Mouse (Mus musculus) megakaryocyte progenitor cell, adult 5-6 weeks (primary cell): Measurements from ENCODE around the gene Rbp3. TPM values are rescaled to one million over a fixed set of nuclear protein-coding genes. Genes with fewer than 3 reads are reported as not detected.

ENCODE experiments used
- ATAC-seq: replicated peaks from 2 replicates; pipeline ENCODE4 v1.8.0; 2016; ENCODE audit warnings: mild to moderate bottlenecking, moderate TSS enrichment, inconsistent platforms; ENCODE audit not compliant: poor library complexity
- total RNA-seq, 2 experiments: library from RNA; stranded (forward) in 1 of 2; stranded (reverse) in 1 of 2; fragments of 157-497, 149-512 nt in 1 of 2; fragments of 200-1000 nt in 1 of 2; gene quantifications; 2 replicates each; pipeline versions ENCODE4 v1.2.3 to v1.2.4; 2015 to 2017

The Rbp3 gene
- total RNA-seq, 2 experiments from 2014 or later, result not detected

GRCm38 (mm10) chr14:33972679-33973078 is 18.9 kb downstream of the Rbp3 start:
- ATAC-seq, result no peak

- no peak for ATAC-seq
Observed at GRCm38 (mm10) chr14:33974752-33975151, 20.9 kb downstream of the Rbp3 start.

- no peak for ATAC-seq
Observed at GRCm38 (mm10) chr14:33977748-33978147, 23.9 kb downstream of the Rbp3 start.

GRCm38 (mm10) chr14:33978604-33979059 is 24.8 kb downstream of the Rbp3 start, which contains the start of gene Zfp488:
TSS of gene Zfp488 (minus strand) at chr14:33978764.
- no peak for ATAC-seq

- no peak for ATAC-seq
Observed at GRCm38 (mm10) chr14:33989201-33989600, 35.4 kb downstream of the Rbp3 start.

- no peak for ATAC-seq
Observed at GRCm38 (mm10) chr14:33991971-33992370, 38.2 kb downstream of the Rbp3 start.

GRCm38 (mm10) chr14:33993051-33993450 is 39.2 kb downstream of the Rbp3 start:
- no peak for ATAC-seq

GRCm38 (mm10) chr14:33993521-33994289 is 39.9 kb downstream of the Rbp3 start:
- ATAC-seq, result no peak

- no peak for ATAC-seq
Observed at GRCm38 (mm10) chr14:33997427-33997826, 43.6 kb downstream of the Rbp3 start.

- ATAC-seq, result no peak
Observed at GRCm38 (mm10) chr14:34000076-34000475, 46.3 kb downstream of the Rbp3 start.

GRCm38 (mm10) chr14:34001445-34001844 is 47.6 kb downstream of the Rbp3 start:
- ATAC-seq, result no peak

GRCm38 (mm10) chr14:34002358-34002757 is 48.6 kb downstream of the Rbp3 start:
- ATAC-seq, result no peak

Other genes starting within 250 kb of the Rbp3 start
- not detected in 2 replicates for gene Gdf10, start 30.4 kb upstream of the Rbp3 start, total RNA-seq (2015)
- gene Gdf10, start 30.4 kb upstream of the Rbp3 start, total RNA-seq (2017), result not detected in 2 replicates
- not detected in 2 replicates for gene Gdf2, start 13.0 kb upstream of the Rbp3 start, total RNA-seq (2015)
- not detected in 2 replicates for gene Gdf2, start 13.0 kb upstream of the Rbp3 start, total RNA-seq (2017)
- 0.05 TPM in 1 of 2 replicates, not detected in the other for gene Zfp488, start 24.8 kb downstream of the Rbp3 start, total RNA-seq (2015)
- gene Zfp488, start 24.8 kb downstream of the Rbp3 start, total RNA-seq (2017), result not detected in 2 replicates
- not detected in 2 replicates for gene Gm30083, start 61.2 kb downstream of the Rbp3 start, total RNA-seq (2015)
- gene Gm30083, start 61.2 kb downstream of the Rbp3 start, total RNA-seq (2017), result not detected in 2 replicates
- not detected in 2 replicates for gene Gm5460, start 62.8 kb downstream of the Rbp3 start, total RNA-seq (2015)
- gene Gm5460, start 62.8 kb downstream of the Rbp3 start, total RNA-seq (2017), result not detected in 2 replicates
- not detected in 2 replicates for gene Antxrl, start 98.7 kb downstream of the Rbp3 start, total RNA-seq (2015)
- not detected in 2 replicates for gene Antxrl, start 98.7 kb downstream of the Rbp3 start, total RNA-seq (2017)
- gene Anxa8, start 132.0 kb downstream of the Rbp3 start, total RNA-seq (2015), result not detected in 2 replicates
- gene Anxa8, start 132.0 kb downstream of the Rbp3 start, total RNA-seq (2017), result not detected in 2 replicates
- not detected in 2 replicates for gene A630023A22Rik, start 148.8 kb downstream of the Rbp3 start, total RNA-seq (2015)
- gene A630023A22Rik, start 148.8 kb downstream of the Rbp3 start, total RNA-seq (2017), result not detected in 2 replicates
- not detected in 2 replicates for gene Npy4r, start 198.5 kb downstream of the Rbp3 start, total RNA-seq (2015)
- gene Npy4r, start 198.5 kb downstream of the Rbp3 start, total RNA-seq (2017), result not detected in 2 replicates
- gene Gprin2, start 247.7 kb downstream of the Rbp3 start, total RNA-seq (2015), result not detected in 2 replicates
- gene Gprin2, start 247.7 kb downstream of the Rbp3 start, total RNA-seq (2017), result not detected in 2 replicates